Mouse (Mus musculus) heart, postnatal 4 days (tissue): ENCODE measurements around the gene Lbh. TPM values are rescaled to one million over a fixed set of nuclear protein-coding genes. Genes with fewer than 3 reads are reported as not detected.

Experiments
- DNase-seq: peaks from one replicate; pipeline ENCODE4 v3.0.0; 2021
- total RNA-seq, 2 experiments: library from RNA; stranded (reverse); gene quantifications; 2 replicates each; pipeline ENCODE4 v1.2.3; 2021

Lbh gene
- total RNA-seq: 100 to 1,000 TPM; 730 to 743 TPM

- DNase-seq: peak; percentile 98
These were observed at the start of gene Lbh for GRCm38 (mm10) chr17:72918053-72918452. Gene Lbh (plus strand): TSS chr17:72918305.

DNA sequence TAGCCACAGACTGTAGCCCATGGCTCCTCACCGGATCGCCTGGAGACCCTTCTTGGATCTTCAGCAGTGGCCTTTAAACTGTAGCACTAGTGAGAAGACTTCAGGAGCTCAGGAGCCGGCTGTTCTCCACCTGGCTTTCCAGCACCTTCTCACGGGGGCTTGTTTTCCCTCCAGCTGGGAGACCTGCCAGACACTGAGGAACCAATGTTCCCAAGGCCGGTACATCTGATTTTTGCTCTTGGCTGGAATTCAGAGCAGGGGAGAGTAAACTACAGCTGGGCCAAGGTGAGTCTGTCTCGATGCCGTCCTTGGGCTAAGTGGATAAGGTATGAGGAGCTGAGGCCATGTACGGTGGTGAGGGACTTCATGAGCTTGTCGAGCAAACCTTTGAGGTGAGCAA, 39.1 kb upstream of the Lbh start:
- DNase-seq: peak; percentile 33

DNA sequence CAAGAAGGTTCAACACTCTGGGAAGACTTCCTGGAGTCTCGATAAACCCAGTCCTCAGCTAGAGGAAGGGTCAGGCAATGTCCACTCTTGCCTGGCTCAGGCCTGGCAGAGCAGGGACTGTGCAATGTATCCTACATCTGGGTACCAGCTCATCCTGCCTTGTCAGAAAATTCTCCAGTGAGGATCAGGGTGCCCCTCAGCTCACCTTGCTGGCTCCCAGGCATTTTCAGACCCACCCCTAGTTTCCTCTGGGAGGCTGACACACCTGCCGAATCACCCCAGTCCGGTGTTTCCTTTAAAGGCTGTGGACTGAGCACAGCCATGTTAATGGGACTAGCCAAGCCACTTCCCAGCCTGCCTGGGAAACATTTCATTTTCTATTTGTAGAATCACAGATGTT, 37.9 kb upstream of the Lbh start:
- no peak for DNase-seq

- no peak for DNase-seq
These were observed 37.1 kb upstream of the Lbh start for GRCm38 (mm10) chr17:72881051-72881450.

GRCm38 (mm10) chr17:72881804-72882203, 36.3 kb upstream of the Lbh start:
- DNase-seq: no peak

DNA sequence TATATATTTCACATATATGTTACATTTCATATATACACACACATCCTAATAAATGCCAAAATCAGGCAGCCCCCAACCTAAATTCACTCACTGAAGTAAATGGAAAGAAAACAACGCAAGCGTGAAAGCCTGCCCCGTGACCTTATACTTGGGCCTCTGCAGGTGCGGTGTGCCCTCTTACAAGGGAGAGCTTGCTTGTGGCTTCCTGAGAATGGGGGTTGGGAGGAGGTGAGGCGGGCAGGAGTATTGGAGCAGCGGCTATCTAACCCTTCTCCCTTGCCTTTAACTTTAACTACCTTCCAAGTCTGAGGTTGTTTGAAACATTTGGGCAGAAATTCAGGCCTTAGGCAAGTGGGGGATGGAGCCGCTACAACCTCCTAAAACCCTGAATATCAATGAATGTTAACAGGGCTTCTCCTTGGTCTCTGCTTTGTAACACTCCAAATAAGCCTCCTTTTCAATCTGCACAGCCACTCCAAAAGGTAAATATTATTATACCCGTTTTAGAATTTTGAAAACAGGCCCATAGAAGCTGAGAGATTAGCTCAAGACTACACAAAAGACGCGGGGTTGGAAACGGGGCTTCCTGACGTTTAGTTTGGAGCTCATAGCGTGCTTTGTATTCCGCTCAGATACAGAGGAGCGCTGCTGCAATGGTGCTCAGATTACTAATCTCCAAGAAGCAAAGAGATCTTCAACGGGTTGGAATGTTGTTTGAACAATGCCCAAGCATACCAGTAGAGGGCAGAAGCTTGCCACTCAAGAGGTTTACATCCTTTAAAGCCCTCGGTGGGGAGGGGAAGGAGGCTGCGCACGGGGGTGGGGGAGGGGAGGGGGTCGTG, 28.3 kb upstream of the Lbh start:
- DNase-seq: peak; percentile 71

- no peak for DNase-seq
These were observed 27.7 kb upstream of the Lbh start for GRCm38 (mm10) chr17:72890398-72890898.

GRCm38 (mm10) chr17:72891556-72891955, 26.5 kb upstream of the Lbh start:
- DNase-seq: no peak

DNA sequence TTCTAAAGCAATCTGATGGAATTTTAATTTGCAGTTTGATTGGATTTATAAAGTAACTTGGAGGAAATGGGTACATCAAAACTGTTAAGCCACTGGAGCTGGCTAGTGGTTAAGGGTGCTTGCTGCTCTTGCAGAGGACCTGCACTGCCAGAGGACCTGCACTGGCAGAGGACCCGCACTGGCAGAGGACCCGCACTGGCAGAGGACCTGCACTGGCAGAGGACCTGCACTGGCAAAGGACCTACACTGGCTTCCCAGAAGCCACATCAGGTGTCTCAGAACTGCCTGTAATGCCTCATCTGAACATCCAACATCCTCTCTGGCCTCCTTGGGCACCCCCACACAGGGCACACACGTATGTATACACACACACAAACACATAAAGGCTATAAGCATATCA, 22.6 kb upstream of the Lbh start:
- no peak for DNase-seq

DNA sequence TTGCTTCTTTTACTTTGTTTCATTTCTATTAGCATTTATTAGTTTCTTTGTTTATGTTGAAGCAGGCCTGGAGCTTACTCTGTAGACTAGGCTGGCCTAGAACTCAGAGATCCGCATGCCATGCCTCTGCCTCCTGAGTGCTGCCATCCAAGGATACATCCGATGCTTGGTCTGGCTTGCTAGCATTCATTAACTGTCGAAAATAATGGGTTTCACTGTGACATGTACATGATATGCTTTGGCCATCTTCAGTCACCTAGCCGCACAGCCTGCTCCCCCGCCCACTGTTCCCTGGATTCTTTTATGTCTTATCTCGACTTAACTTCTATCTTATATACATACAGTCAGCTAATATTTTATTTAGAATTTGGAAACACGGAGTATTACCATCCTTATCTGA, 21.0 kb upstream of the Lbh start:
- DNase-seq: no peak

DNA sequence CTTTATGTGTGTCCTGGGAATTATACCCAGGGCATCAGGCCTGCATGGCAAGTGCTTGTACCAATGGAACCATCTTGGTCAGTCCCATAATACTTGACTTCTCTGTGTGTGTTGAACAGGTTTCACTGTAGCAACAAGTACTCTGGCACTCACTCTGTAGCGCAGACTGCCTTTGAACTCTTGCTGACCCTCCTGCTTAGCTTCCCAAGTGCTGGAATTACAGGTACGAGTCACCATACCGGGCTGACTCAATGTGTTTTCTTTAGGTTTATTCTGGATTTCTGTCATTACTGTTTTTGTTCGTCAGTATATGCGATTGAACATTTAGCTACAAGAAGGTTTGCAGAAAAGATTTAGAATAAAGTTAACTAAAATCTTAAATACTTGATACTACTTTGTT, 20.1 kb upstream of the Lbh start:
- peak; percentile 1 for DNase-seq

- DNase-seq: peak; percentile 2
These were observed 19.3 kb upstream of the Lbh start for GRCm38 (mm10) chr17:72898775-72899174.

- peak; percentile 1 for DNase-seq
These were observed 17.1 kb upstream of the Lbh start for GRCm38 (mm10) chr17:72901021-72901420.

GRCm38 (mm10) chr17:72901705-72902104, 16.4 kb upstream of the Lbh start:
- DNase-seq: peak; percentile 2

GRCm38 (mm10) chr17:72903321-72903720, 14.8 kb upstream of the Lbh start:
- DNase-seq: peak; percentile 3

DNA sequence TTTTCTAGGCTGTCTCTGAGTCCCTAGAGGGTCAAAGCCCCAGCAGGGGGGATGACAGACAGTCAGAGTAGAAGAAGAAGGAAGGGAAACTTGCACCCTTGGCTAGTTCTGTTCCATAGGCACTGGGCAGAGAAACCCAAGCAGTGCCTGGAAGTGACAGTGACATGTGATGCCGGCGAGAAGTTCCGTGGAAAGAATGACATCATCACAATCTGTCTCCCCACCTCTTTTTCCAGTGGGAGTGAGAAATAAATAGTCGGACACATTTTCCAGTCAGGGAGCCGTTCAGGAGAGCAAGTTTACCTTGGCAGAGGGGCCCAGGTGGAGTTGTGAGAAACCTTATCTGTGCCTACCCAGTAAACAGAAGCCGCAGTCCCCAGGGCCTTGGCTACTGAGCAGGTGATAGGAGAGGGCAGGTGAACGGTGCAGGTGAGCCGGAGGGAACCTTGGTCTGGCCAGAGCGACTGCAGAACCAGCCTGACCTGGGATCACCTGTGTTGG, 14.1 kb upstream of the Lbh start:
- DNase-seq: peak; percentile 22

- peak; percentile 2 for DNase-seq
These were observed 13.2 kb upstream of the Lbh start for GRCm38 (mm10) chr17:72904873-72905272.

DNA sequence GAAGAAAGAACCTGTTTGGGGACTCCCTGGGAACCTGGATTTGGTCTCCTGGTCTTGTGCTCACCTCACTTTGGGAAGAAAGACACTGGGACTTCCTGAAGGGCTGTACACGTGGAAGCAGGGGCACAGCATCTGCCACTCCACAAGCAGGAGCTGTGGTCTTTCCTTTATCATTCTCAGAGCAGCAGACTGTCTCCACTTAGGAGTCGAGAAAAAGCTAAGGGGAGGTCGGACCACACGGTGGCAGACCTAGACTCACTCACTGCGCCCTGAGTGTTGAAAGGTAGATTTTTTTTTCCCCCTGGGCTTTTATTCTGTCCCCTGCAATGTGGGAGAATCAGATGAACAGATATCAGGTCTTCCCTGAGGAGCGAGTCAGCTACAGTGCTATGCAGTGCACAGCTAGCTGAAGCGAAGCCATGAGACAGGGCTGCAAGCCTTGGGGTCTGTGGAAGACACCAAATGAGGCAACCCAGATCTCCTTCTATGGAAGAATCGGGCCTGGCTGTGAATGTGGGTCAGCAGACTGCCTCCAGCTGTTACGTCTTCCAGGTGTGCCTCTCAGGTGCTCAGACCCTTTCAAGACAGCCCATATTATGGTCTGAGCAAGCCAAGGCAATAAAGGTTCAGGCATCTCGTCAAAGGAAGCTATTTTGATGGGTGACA, 11.7 kb upstream of the Lbh start:
- DNase-seq: peak; percentile 3

GRCm38 (mm10) chr17:72907211-72907610, 10.9 kb upstream of the Lbh start:
- peak; percentile 4 for DNase-seq

GRCm38 (mm10) chr17:72907777-72908176, 10.3 kb upstream of the Lbh start:
- DNase-seq: no peak

- peak; percentile 2 for DNase-seq
These were observed 9.5 kb upstream of the Lbh start for GRCm38 (mm10) chr17:72908561-72908960.

DNA sequence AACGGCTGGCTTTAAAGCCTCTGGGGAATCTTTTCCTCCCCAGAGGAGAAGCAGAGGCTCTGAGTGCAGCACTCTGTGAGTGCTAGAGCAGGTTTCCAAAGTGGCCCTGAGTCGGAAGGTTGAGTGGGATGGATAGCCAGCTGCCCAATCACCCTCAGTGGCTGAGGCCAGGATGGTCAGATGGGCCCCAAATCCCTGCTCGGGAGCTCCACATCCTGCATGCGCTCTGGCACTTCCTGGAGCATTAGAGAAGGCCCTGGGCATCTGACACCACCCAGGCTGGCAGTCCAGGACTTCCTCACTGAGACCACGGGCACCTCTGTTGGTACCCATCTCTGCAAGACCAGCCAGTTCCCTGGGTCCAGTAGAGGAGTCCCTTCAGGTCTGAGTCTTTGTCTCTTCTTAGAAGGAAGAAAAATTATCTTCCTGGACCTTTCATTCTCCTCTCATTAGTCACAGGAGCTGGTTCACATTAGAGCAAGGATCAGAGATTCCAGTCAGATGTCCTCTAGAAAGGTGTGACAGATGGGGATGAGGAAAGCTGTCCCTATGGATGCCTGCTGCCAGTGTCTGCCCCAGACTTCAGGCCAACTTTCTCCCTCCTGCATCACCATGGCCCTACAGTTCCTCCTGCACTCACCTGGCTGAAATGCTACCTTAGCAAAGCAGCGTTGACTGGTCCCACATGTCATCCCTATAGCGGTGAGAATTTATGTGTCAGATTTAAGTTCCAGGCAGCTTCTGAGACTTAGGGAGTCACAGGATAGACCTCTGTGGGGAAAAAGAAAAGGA, 8.8 kb upstream of the Lbh start:
- peak; percentile 3 for DNase-seq

DNA sequence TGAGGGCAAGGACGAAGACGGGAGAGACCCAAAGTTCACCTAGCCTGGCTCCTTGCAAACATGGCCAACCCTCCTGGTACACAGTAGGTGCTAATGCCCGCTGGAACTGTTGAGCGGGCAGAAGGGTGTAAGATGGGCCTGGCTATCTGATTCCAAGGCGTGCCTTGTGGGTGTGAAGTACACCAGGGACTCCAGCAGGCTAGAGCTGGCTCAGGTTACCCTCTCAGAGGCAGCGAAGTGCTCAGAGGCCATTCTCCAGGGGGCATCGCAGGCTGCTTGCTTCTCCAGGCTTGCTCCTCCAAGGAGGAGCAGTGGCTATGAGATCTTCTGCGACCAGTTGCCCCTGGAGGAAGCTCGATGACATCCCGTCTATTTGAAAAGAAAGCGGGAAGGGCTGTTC, 6.8 kb upstream of the Lbh start:
- DNase-seq: no peak
